Mouse (Mus musculus): ENCODE measurements around the gene Sec14l1. TPM values are rescaled to one million over a fixed set of nuclear protein-coding genes. Genes with fewer than 3 reads are reported as not detected.

The Sec14l1 gene
- total RNA-seq, 2 experiments from 2014 or later, result 198 to 229 TPM

DNA sequence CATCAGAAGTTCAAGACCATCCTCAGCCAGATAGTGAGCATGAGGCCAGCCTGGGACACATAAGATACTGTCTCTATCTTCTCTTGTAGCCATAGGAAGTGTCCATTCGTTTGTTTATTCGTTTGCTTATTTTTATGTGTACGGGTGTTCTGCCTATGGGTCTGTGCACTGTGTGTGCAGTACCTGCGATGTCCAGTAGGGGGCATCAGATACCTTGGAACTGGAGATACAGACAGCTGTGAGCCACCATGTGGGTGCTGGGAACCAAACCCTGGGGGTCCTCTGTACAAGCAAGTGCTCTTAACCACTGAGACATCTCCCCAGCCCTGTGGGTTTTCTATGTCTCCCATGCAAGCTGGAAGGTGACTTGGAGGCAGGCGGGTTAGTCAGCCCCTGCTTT is 64.9 kb downstream of the Sec14l1 start:
- DNase-seq (ENCODE audit: extremely low spot score in 1 of 2, low spot score in 2 of 2), result no peak
- H3K27ac ChIP-seq, result no peak overlapping the region
- TF ChIP-seq CTCF (IDR thresholded peaks at IDR 0.05), result peak; percentile 53
- intact Hi-C loops (cut with DNase I), result loop anchor here (5.0 to 10.0 kb wide), 3 partner anchors 177 to 288 kb away; partner anchors contain the start of gene Mgat5b
- no peak overlapping the region for H3K4me3 ChIP-seq

DNA sequence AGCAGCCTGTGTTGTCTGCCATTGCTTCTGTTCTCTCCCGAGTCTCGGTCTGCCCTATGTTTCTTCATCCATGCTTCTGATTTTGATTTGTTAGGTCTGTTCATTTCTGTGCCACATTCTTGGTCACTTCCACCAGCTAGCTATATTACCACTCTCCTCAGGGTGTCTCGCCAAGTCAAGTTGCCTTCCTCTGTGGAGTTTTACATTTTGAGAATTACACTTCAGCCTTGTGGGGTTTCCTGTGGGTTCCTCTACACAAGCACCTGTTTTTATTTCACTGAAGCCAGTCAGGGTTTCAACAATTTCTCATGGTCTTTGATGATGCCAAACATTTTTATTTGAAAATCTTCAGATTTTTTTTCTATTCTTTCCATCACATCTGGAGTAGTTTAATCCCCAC is 67.8 kb downstream of the Sec14l1 start:
- TF ChIP-seq CTCF (IDR thresholded peaks at IDR 0.05), result no peak
- DNase-seq (ENCODE audit: extremely low spot score in 1 of 2, low spot score in 2 of 2), result no peak
- intact Hi-C loops (cut with DNase I), result loop anchor here (5.0 kb wide), 2 partner anchors 174 to 291 kb away; no protein-coding TSS in a partner anchor

DNA sequence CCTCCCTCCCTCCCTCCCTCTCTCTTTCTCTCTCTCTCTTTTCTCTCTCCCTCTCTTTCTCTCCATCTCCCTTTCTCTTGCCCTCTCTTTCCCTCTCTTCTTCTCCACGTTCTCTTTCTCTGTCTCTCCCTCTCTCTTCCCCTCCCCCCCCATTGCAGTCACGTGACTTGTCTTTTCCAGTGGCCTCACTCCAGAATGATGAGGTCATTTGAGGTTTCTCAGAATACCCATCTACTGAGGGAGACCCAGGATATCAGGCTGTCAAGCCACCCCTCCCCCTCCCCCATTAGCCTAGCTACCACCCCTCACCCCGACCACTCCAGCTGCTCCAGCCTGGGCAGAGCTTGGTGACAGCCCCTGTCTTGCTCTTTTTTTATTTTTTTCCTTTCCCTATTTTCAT is 68.3 kb downstream of the Sec14l1 start:
- intact Hi-C loops (cut with DNase I), result loop anchor here (5.0 kb wide), 2 partner anchors 174 to 291 kb away; no protein-coding TSS in a partner anchor
- no peak overlapping the region for H3K27ac ChIP-seq
- DNase-seq (ENCODE audit: extremely low spot score in 1 of 2, low spot score in 2 of 2), result no peak
- no peak overlapping the region for H3K4me3 ChIP-seq
- no peak for TF ChIP-seq CTCF (IDR thresholded peaks at IDR 0.05)

More for the DNA sequence above, 67.8 kb downstream of the Sec14l1 start:
- no peak overlapping the region for H3K4me3 ChIP-seq
- H3K27ac ChIP-seq, result no peak overlapping the region

- no peak overlapping the region for H3K4me3 ChIP-seq
- H3K27ac ChIP-seq, result no peak overlapping the region
- DNase-seq (ENCODE audit: extremely low spot score in 1 of 2, low spot score in 2 of 2), result no peak
- TF ChIP-seq CTCF (IDR thresholded peaks at IDR 0.05), result no peak; the same call in none of the 2 replicates
- intact Hi-C loops (cut with DNase I), result loop anchor here (5.0 kb wide), 2 partner anchors 173 to 292 kb away; no protein-coding TSS in a partner anchor
Measured at GRCm38 (mm10) chr11:117183841-117184240, 68.9 kb downstream of the Sec14l1 start.

GRCm38 (mm10) chr11:117185076-117185933 is 70.3 kb downstream of the Sec14l1 start:
- no peak for DNase-seq (ENCODE audit: extremely low spot score in 1 of 2, low spot score in 2 of 2)
- Histone ChIP-seq H3K27ac (no peak overlapping the region), H3K4me3 (no peak overlapping the region)
- intact Hi-C loops (cut with DNase I), result no loop called here
- TF ChIP-seq CTCF (IDR thresholded peaks at IDR 0.05), result no peak

- no peak for DNase-seq (ENCODE audit: extremely low spot score in 1 of 2, low spot score in 2 of 2)
- Histone ChIP-seq H3K27ac (no peak overlapping the region), H3K4me3 (no peak overlapping the region)
- TF ChIP-seq CTCF (IDR thresholded peaks at IDR 0.05), result no peak
- intact Hi-C loops (cut with DNase I), result no loop called here
Measured at GRCm38 (mm10) chr11:117191524-117191923, 76.6 kb downstream of the Sec14l1 start.

GRCm38 (mm10) chr11:117194475-117194937 is 79.5 kb downstream of the Sec14l1 start:
- Histone ChIP-seq H3K4me3 (no peak overlapping the region), H3K27ac (no peak overlapping the region)
- TF ChIP-seq CTCF (IDR thresholded peaks at IDR 0.05), result no peak
- intact Hi-C loops (cut with DNase I), result no loop called here
- no peak for DNase-seq (ENCODE audit: extremely low spot score in 1 of 2, low spot score in 2 of 2)

GRCm38 (mm10) chr11:117195616-117196015 is 80.6 kb downstream of the Sec14l1 start:
- no peak overlapping the region for H3K27ac ChIP-seq
- H3K4me3 ChIP-seq, result no peak overlapping the region
- TF ChIP-seq CTCF (IDR thresholded peaks at IDR 0.05), result no peak
- intact Hi-C loops (cut with DNase I), result no loop called here
- DNase-seq (ENCODE audit: extremely low spot score in 1 of 2, low spot score in 2 of 2), result no peak

DNA sequence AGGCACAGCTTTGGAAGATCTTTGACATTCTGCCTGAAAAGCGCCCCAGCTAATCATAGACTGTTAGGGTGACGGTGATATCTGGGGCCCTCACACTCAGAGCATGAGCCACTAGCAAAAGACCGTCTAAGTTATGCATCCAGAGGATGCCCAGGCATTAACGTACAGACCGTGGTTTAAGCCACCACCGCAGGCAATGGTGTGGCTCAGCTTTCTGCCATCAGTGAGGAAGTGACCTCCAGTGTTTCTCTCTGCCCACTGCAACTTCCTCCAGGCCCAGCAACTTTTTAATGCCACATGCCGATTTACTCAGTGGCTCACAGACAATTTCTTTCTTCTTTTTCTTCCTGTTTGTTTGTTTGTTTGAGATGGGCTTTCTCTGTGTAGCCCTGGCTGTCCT is 81.7 kb downstream of the Sec14l1 start:
- intact Hi-C loops (cut with DNase I), result no loop called here
- no peak overlapping the region for H3K4me3 ChIP-seq
- H3K27ac ChIP-seq, result no peak overlapping the region
- TF ChIP-seq CTCF (IDR thresholded peaks at IDR 0.05), result no peak
- DNase-seq (ENCODE audit: extremely low spot score in 1 of 2, low spot score in 2 of 2), result no peak

GRCm38 (mm10) chr11:117198122-117198521 is 83.2 kb downstream of the Sec14l1 start:
- no peak for DNase-seq (ENCODE audit: extremely low spot score in 1 of 2, low spot score in 2 of 2)

DNA sequence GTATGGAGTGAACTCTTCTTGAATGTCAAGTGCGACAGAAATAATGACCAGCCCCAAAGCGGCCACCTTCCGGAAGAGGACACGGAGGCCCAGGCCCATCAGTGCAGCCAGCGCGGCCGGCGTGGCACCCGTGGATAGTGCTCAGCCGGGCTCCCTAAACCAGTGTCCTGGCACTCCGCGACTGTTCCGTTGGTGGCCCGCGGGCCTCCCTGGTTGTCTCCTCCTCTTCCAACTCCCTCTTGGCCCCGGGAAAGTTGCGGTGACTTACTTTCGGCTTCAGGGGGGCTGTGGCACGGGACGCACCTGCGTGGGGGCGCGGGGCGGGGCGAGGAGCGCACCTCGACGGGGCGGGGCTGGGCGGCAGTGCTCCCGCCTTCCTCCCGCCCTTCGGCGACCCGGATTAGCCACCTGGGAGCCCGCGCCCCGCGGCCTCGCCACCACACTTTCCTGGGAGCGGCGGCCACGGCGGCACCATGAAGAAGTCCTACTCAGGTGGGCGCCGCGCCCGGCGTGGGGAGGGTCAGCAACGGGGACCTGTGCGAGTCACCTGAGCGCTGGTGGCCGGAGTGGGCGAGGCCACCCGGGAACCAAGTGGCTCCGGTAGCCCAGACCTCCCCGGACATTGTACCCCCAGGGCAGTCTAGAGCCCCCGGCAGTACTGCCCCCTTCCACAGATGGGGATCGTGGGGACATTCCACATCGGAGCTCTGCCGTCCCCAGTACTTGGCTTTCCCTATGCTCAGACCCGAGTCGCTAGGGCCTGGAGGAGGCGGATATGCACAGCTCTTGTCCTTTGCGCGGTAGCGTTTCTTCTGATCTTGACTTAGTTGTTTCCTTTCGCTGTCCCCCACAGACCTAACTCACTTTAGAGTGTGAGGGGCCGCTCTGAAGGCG is 84.6 kb downstream of the Sec14l1 start, which contains the start of gene Sept9:
TSS of gene Sept9 (plus strand) at position 380 of the 894 bp plus-strand sequence.
- DNase-seq (ENCODE audit: extremely low spot score in 1 of 2, low spot score in 2 of 2), result no peak
- TF ChIP-seq CTCF (IDR thresholded peaks at IDR 0.05), result no peak
- intact Hi-C loops (cut with DNase I), result no loop called here
- H3K4me3 ChIP-seq, result peak within 1 kb of the TSS; percentile 1; the same call in 1 of the 2 replicates
- H3K27ac ChIP-seq, result no peak within 1 kb of the TSS

More at GRCm38 (mm10) chr11:117198122-117198521, 83.2 kb downstream of the Sec14l1 start:
- TF ChIP-seq CTCF (IDR thresholded peaks at IDR 0.05), result no peak
- no peak overlapping the region for H3K4me3 ChIP-seq
- no peak overlapping the region for H3K27ac ChIP-seq
- intact Hi-C loops (cut with DNase I), result no loop called here

Data from left cerebral cortex, adult 2 months (tissue).